Mouse (Mus musculus): ENCODE results near the gene Lrrk1.

DNA sequence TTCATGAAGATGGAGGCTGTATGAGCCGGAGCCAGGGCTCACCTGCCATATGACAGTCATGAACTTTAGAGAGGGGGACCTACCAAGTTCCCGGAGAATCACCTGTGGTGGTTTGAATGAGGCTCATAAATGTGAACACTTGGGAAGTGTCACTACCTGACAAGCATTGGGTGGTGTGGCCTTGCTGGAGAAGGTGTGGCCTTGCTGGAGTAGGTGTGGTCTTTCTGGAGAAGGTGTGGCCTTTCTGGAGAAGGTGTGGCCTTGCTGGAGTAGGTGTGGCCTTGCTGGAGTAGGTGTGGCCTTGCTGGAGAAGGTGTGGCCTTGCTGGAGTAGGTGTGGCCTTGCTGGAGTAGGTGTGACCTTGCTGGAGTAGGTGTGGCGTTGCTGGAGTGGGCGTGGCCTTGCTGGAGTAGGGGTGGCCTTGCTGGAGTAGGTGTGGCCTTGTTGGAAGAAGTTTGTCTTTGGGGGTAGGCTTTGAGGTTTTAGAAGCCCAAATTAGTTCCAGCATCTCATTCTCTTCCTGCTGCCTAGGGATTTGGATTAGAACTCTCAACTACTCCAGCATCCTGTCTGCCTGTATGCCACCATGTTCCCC, 54.1 kb downstream of the Lrrk1 start:
- TF ChIP-seq MAFK (IDR thresholded peaks at IDR 0.05; ENCODE audit: insufficient read depth, low read depth, low read length) (no peak), ZNF384 (IDR thresholded peaks at IDR 0.05; ENCODE audit: low read depth, low read length) (no peak), HCFC1 (IDR thresholded peaks at IDR 0.05; ENCODE audit: borderline replicate concordance, insufficient read depth, low read length) (no peak), CHD2 (IDR thresholded peaks at IDR 0.05; ENCODE audit: low read depth, low read length) (no peak), ZC3H11A (IDR thresholded peaks at IDR 0.05; ENCODE audit: borderline replicate concordance, low read depth, low read length) (no peak)

Data from ES-E14 (cell line).